Mouse (Mus musculus) cerebellum, postnatal 14 days (tissue): ENCODE results near the gene Chd3.

Source experiments
- DNase-seq, 2 experiments: peaks; one replicate each; pipeline ENCODE4 v3.0.0; 2021; ENCODE audit warnings: mixed read lengths in 2 of 2

Chd3 gene

GRCm38 (mm10) chr11:69369215-69369989, at the start of gene Chd3:
Gene Chd3, minus strand, starts transcription at chr11:69369406.
- peak in 1 of 2 experiments; percentile 56 for DNase-seq

- DNase-seq, result peak; percentile 99 to 100
These were observed 48.5 kb upstream of the Chd3 start for GRCm38 (mm10) chr11:69417449-69418384.

GRCm38 (mm10) chr11:69416921-69417448, 47.8 kb upstream of the Chd3 start:
- DNase-seq, result no peak

- peak in 1 of 2 experiments; percentile 18 for DNase-seq
These were observed 47.3 kb upstream of the Chd3 start for GRCm38 (mm10) chr11:69416509-69416908.

- peak; percentile 81 to 82 for DNase-seq
These were observed 46.7 kb upstream of the Chd3 start for GRCm38 (mm10) chr11:69415668-69416451.

- peak; percentile 87 to 90 for DNase-seq
These were observed 46.1 kb upstream of the Chd3 start for GRCm38 (mm10) chr11:69415327-69415667.

GRCm38 (mm10) chr11:69414421-69415326, 45.5 kb upstream of the Chd3 start:
- peak; percentile 34 to 37 for DNase-seq

GRCm38 (mm10) chr11:69413221-69414181, 44.3 kb upstream of the Chd3 start, which contains the start of gene Kdm6b:
Gene Kdm6b, minus strand, starts transcription at chr11:69413675.
- peak; percentile 88 to 90 for DNase-seq

- no peak for DNase-seq
These were observed 43.3 kb upstream of the Chd3 start for GRCm38 (mm10) chr11:69412548-69412947.

- DNase-seq, result peak; percentile 64 to 73
These were observed 42.5 kb upstream of the Chd3 start for GRCm38 (mm10) chr11:69411538-69412203.

- DNase-seq, result peak; percentile 97 to 99
These were observed 41.9 kb upstream of the Chd3 start for GRCm38 (mm10) chr11:69411073-69411535.

GRCm38 (mm10) chr11:69410310-69411072, 41.3 kb upstream of the Chd3 start:
- peak in 1 of 2 experiments; percentile 70 for DNase-seq

- no peak for DNase-seq
These were observed 40.8 kb upstream of the Chd3 start for GRCm38 (mm10) chr11:69410045-69410309.

GRCm38 (mm10) chr11:69409378-69410044, 40.3 kb upstream of the Chd3 start:
- peak; percentile 80 to 84 for DNase-seq

- DNase-seq, result peak; percentile 81 to 85
These were observed 39.6 kb upstream of the Chd3 start for GRCm38 (mm10) chr11:69408541-69409377.

- no peak for DNase-seq
These were observed 38.5 kb upstream of the Chd3 start for GRCm38 (mm10) chr11:69407724-69408004.
